Mouse (Mus musculus): ENCODE results near the gene Rin2.

DNA sequence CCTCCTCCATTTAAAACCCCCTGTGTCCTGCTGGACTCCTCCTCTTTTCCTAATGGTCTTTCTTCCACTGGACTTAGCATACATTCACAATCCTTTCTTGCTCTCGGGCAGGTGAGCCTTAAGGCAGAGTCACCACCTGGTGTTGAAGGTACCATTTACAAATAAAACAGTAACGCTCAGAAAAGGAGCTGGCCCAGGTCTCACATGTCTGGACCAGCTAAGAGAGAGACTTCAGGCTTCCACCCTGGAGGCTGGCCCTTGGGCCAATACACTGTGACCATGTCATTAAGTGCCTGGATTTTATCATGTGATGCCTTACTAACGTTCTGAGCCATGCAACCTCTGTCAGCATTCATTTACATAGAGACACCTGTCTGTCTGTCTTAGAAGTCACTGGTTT lies 165.3 kb downstream of the Rin2 start:
- TF ChIP-seq POLR2A (IDR thresholded peaks at IDR 0.05; ENCODE audit: control insufficient read depth, low read depth, low read length) (no peak), CTCF (IDR thresholded peaks at IDR 0.05; ENCODE audit: control insufficient read depth, insufficient read depth, insufficient replicate concordance, low read depth, low read length) (no peak)

All from testis, adult 2 months (tissue).